Mouse (Mus musculus) liver, embryonic 14.5 days (tissue): ENCODE results near the gene Pigz. TPM values are rescaled to one million over a fixed set of nuclear protein-coding genes. Genes with fewer than 3 reads are reported as not detected.

Experiments
- ATAC-seq: fragments of 200-750 bp; cut with Nextera tagmentation; 2 replicates; pipeline ENCODE4 v1.8.0; 2017; ENCODE audit warnings: moderate number of reproducible peaks, mild to moderate bottlenecking, moderate library complexity; ENCODE audit not compliant: insufficient read depth
- DNase-seq, 3 experiments: peaks; one replicate each; pipeline ENCODE4 v3.0.0-alpha.2; 2012 to 2013; ENCODE audit warnings: low read depth in 3 of 3, low spot score in 3 of 3
- H3K27ac ChIP-seq: fragments of 300-500 bp; sonication (generic); 2 replicates; pipeline ENCODE4 v1.5.1; 2014; ENCODE audit warnings: moderate library complexity, mild to moderate bottlenecking, control low read depth, inconsistent platforms
- H3K27me3 ChIP-seq: fragments of 300-500 bp; sonication (generic); 2 replicates; pipeline ENCODE4 v1.6.1; 2014; ENCODE audit warnings: mild to moderate bottlenecking, low read length, moderate library complexity; ENCODE audit not compliant: control insufficient read depth, insufficient read depth
- H3K36me3 ChIP-seq: fragments of 300-500 bp; sonication (generic); replicated peaks from 2 replicates; pipeline ENCODE4 v1.6.1; 2014; ENCODE audit warnings: low read depth; ENCODE audit not compliant: control insufficient read depth, insufficient read depth
- H3K4me1 ChIP-seq, 2 experiments: fragments of 200-500 bp in 1 of 2; fragments of 300-500 bp in 1 of 2; sonication (generic) in 1 of 2; replicated peaks; 2 replicates each; pipeline ENCODE4 v1.6.1; 2012 to 2014; ENCODE audit warnings: antibody characterized with exemption in 1 of 2, inconsistent platforms in 1 of 2, low read length in 1 of 2; ENCODE audit not compliant: control insufficient read depth in 2 of 2, insufficient read depth in 2 of 2
- H3K4me2 ChIP-seq: fragments of 300-500 bp; sonication (generic); 2 replicates; pipeline ENCODE4 v1.6.1; 2014; ENCODE audit warnings: low read depth, mild to moderate bottlenecking, control low read depth, moderate library complexity
- H3K4me3 ChIP-seq, 2 experiments: fragments of 200-500 bp in 1 of 2; fragments of 300-500 bp in 1 of 2; sonication (generic) in 1 of 2; 2 replicates each; pipeline ENCODE4 v1.5.1; 2012 to 2014; ENCODE audit warnings: low read depth in 2 of 2, low read length in 2 of 2, mild to moderate bottlenecking in 2 of 2, control low read depth in 1 of 2, inconsistent platforms in 1 of 2, moderate library complexity in 1 of 2; ENCODE audit not compliant: insufficient read depth in 1 of 2
- H3K9ac ChIP-seq: fragments of 300-500 bp; sonication (generic); replicated peaks from 2 replicates; pipeline ENCODE4 v1.6.1; 2014; ENCODE audit warnings: mild to moderate bottlenecking, control low read depth, moderate library complexity
- H3K9me3 ChIP-seq: fragments of 300-500 bp; sonication (generic); 2 replicates; pipeline ENCODE4 v1.6.1; 2016; ENCODE audit warnings: low read length, mixed read lengths; ENCODE audit not compliant: control insufficient read depth
- CTCF ChIP-seq: IDR thresholded peaks from 2 replicates; pipeline ENCODE4 v1.5.1; 2016; ENCODE audit warnings: antibody characterized with exemption, low read depth, control low read depth
- EP300 ChIP-seq: IDR thresholded peaks from 2 replicates; pipeline ENCODE4 v1.6.1; 2016; ENCODE audit warnings: antibody characterized with exemption, low read depth
- WGBS: fragments of 180-500 bp; shearing (Covaris S2); extraction: QIAGEN DNeasy Blood & Tissue Kit; methylation state at CpG from one replicate; pipeline ENCODE4 v1.1.7; 2014; ENCODE audit not compliant: insufficient replicate concordance; 5-methylcytosine and 5-hydroxymethylcytosine counted together
- polyA plus RNA-seq, 2 experiments: library from polyadenylated mRNA; depleted of rRNA in 1 of 2; stranded (reverse) in 1 of 2; unstranded in 1 of 2; fragments of >200 nt; fragmentation: Nextera tagmentation in 1 of 2; extraction: Ambion mirVana in 1 of 2; gene quantifications; 2 replicates each; pipeline versions ENCODE4 v1.2.1 to v1.2.3; 2012 to 2014

Pigz gene
- polyA plus RNA-seq, 2 experiments: 0.28 to 0.31 TPM

- no peak overlapping the region for H3K9ac ChIP-seq
- peaks cover 37% of the 10 kb centered on the region for H3K27me3 ChIP-seq
- DNase-seq (no peak), ATAC-seq (no peak)
- peak overlapping the region; percentile 41 for H3K4me2 ChIP-seq
- H3K9me3 ChIP-seq: no peaks in the 10 kb centered on the region
- H3K27ac ChIP-seq: no peak overlapping the region
- 5% methylated on average over 36 of the region's 36 CpGs for WGBS
- no peaks in the 10 kb centered on the region for H3K36me3 ChIP-seq
- TF ChIP-seq EP300 (no peak), CTCF (no peak)
- peak overlapping the region; percentile 2 to 10; a peak in 2 of 4 replicates for H3K4me3 ChIP-seq
- H3K4me1 ChIP-seq: no peaks in the 10 kb centered on the region
These were observed 1.7 kb downstream of the Pigz start for GRCm38 (mm10) chr16:31935091-31935979.

GRCm38 (mm10) chr16:31936568-31936967, 2.9 kb downstream of the Pigz start:
- TF ChIP-seq CTCF (no peak), EP300 (no peak)
- ATAC-seq (no peak), DNase-seq (no peak)
- no peak overlapping the region for H3K9ac ChIP-seq
- H3K27ac ChIP-seq: no peak overlapping the region
- peaks cover 37% of the 10 kb centered on the region for H3K27me3 ChIP-seq
- no peak overlapping the region for H3K4me3 ChIP-seq
- WGBS: 65% methylated on average over 4 of the region's 4 CpGs
- peaks cover 0 to 3% of the 10 kb centered on the region in 2 experiments; a peak in 2 of 4 replicates for H3K4me1 ChIP-seq
- no peaks in the 10 kb centered on the region for H3K36me3 ChIP-seq
- H3K4me2 ChIP-seq: no peak overlapping the region
- no peaks in the 10 kb centered on the region for H3K9me3 ChIP-seq

DNA sequence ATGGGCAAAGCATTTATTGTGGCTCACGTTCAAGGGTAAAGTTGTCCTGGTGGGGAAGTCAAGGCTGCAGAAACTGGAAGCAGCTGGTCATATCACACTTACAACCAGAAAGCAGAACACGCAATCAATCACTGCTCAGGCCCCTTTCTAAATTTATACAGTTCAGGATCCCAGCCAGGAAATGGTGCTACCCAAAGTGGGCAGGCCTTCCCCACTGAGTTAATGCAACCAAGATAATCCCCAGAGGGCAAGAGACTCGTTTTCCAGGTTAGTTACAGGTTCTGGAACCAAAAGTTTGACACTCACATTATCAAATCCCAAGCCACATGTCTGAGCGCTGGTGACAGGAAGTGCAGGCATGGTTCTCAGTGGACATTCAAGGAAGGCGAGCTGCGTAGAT, 5.2 kb downstream of the Pigz start:
- no peak for TF ChIP-seq EP300
- no peak for TF ChIP-seq CTCF
- DNase-seq (no peak), ATAC-seq (no peak)
- Histone ChIP-seq H3K27me3 (peaks cover 25% of the 10 kb centered on the region), H3K36me3 (no peaks in the 10 kb centered on the region), H3K27ac (no peak overlapping the region), H3K9ac (no peak overlapping the region), H3K4me3 (no peak overlapping the region), H3K4me2 (no peak overlapping the region), H3K9me3 (no peaks in the 10 kb centered on the region), H3K4me1 (peaks cover 0 to 3% of the 10 kb centered on the region in 2 experiments; a peak in 2 of 4 replicates)
- 33% methylated on average over 6 of the region's 6 CpGs for WGBS

DNA sequence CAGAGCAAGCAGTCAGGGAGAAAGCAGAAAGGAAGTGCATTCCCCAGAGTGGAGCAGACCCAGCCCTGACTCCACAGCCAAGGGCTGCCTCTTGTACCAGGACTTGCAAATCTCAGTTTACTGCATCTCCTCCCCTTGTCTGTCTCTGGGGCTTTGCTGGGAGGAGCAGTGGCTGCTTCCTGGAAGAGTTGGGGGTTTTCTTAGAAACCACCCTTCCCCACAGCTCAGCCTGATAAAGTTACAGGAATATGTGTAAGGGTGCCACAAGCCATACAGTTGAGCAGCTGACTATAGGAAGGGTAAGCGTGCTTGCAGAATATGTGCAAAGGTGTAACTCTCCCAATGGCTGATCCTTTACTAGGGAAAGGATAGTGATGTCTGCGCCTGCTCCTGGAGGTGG, 6.9 kb downstream of the Pigz start:
- 25% methylated on average over 2 of the region's 2 CpGs for WGBS
- peaks cover 8% of the 10 kb centered on the region for H3K27me3 ChIP-seq
- DNase-seq: no peak
- peak; percentile 42; the same call in 1 of the 2 replicates for ATAC-seq
- no peak overlapping the region for H3K4me3 ChIP-seq
- peaks cover 0 to 3% of the 10 kb centered on the region in 2 experiments; a peak in 2 of 4 replicates for H3K4me1 ChIP-seq
- no peak overlapping the region for H3K27ac ChIP-seq
- H3K9me3 ChIP-seq: no peaks in the 10 kb centered on the region
- no peaks in the 10 kb centered on the region for H3K36me3 ChIP-seq
- no peak overlapping the region for H3K9ac ChIP-seq
- no peak overlapping the region for H3K4me2 ChIP-seq
- TF ChIP-seq EP300 (no peak), CTCF (no peak)

- Histone ChIP-seq H3K9me3 (no peaks in the 10 kb centered on the region), H3K36me3 (no peaks in the 10 kb centered on the region), H3K9ac (no peak overlapping the region), H3K27ac (no peak overlapping the region), H3K27me3 (no peaks in the 10 kb centered on the region), H3K4me3 (no peak overlapping the region), H3K4me1 (peaks cover 2 to 13% of the 10 kb centered on the region in 2 experiments; a peak in 3 of 4 replicates), H3K4me2 (no peak overlapping the region)
- TF ChIP-seq EP300 (no peak), CTCF (peak; percentile 93)
- DNase-seq (peak in 2 of 3 experiments; percentile 39 to 44), ATAC-seq (no peak)
- 3% methylated on average over 10 of the region's 10 CpGs for WGBS
These were observed 10.3 kb downstream of the Pigz start for GRCm38 (mm10) chr16:31943980-31944379.
